Mouse (Mus musculus) stomach, postnatal 0 days (tissue): ENCODE data around the gene Rpn2. TPM values are rescaled to one million over a fixed set of nuclear protein-coding genes. Genes with fewer than 3 reads are reported as not detected.

Experiments used
- ATAC-seq: fragments of 200-750 bp; cut with Nextera tagmentation; 2 replicates; pipeline ENCODE4 v1.8.0; 2017; ENCODE audit not compliant: low FRiP score, low TSS enrichment
- DNase-seq: peaks from one replicate; pipeline ENCODE4 v3.0.0-alpha.2; 2016; ENCODE audit warnings: low spot score
- H3K27ac ChIP-seq: fragments of 300-500 bp; sonication (generic); replicated peaks from 2 replicates; pipeline ENCODE4 v1.5.1; 2014; ENCODE audit warnings: mild to moderate bottlenecking, control low read depth
- H3K27me3 ChIP-seq: fragments of 300-500 bp; sonication (generic); 2 replicates; pipeline ENCODE4 v1.6.1; 2014; ENCODE audit warnings: low read length; ENCODE audit not compliant: control insufficient read depth, insufficient read depth
- H3K36me3 ChIP-seq: fragments of 300-500 bp; sonication (generic); 2 replicates; pipeline ENCODE4 v1.6.1; 2014; ENCODE audit warnings: low read length, mixed read lengths; ENCODE audit not compliant: control insufficient read depth, insufficient read depth
- H3K4me1 ChIP-seq: fragments of 300-500 bp; sonication (generic); replicated peaks from 2 replicates; pipeline ENCODE4 v1.6.1; 2014; ENCODE audit warnings: antibody characterized with exemption; ENCODE audit not compliant: control insufficient read depth, insufficient read depth
- H3K4me2 ChIP-seq: fragments of 300-500 bp; sonication (generic); replicated peaks from 2 replicates; pipeline ENCODE4 v1.6.1; 2014; ENCODE audit warnings: low read depth, mild to moderate bottlenecking, control low read depth, moderate library complexity
- H3K4me3 ChIP-seq: fragments of 300-500 bp; sonication (generic); 2 replicates; pipeline ENCODE4 v1.5.1; 2014; ENCODE audit warnings: low read depth, low read length, control low read depth
- H3K9ac ChIP-seq: fragments of 300-500 bp; sonication (generic); 2 replicates; pipeline ENCODE4 v1.6.1; 2014; ENCODE audit warnings: mild to moderate bottlenecking, low read length, control low read depth, mixed read lengths
- H3K9me3 ChIP-seq: fragments of 300-500 bp; sonication (generic); 2 replicates; pipeline ENCODE4 v1.6.1; 2016; ENCODE audit warnings: low read length; ENCODE audit not compliant: control insufficient read depth
- CTCF ChIP-seq: IDR thresholded peaks from 2 replicates; pipeline ENCODE4 v1.5.1; 2016; ENCODE audit warnings: antibody characterized with exemption, low read depth, mild to moderate bottlenecking, moderate library complexity
- EP300 ChIP-seq: optimal IDR thresholded peaks from 2 replicates; pipeline ENCODE3; 2016; ENCODE audit warnings: antibody characterized with exemption
- WGBS: fragments of 180-500 bp; shearing (Covaris S2); extraction: QIAGEN DNeasy Blood & Tissue Kit; methylation state at CpG from one replicate; pipeline ENCODE4 v1.1.7; 2014; 5-methylcytosine and 5-hydroxymethylcytosine counted together
- polyA plus RNA-seq: library from polyadenylated mRNA; unstranded; fragments of >200 nt; fragmentation: Nextera tagmentation; extraction: Ambion mirVana; gene quantifications from 2 replicates; pipeline ENCODE4 v1.2.1, GENCODE M21; 2015

Rpn2 gene
- polyA plus RNA-seq, 1 experiment from 2014 or later, result 192 TPM

GRCm38 (mm10) chr2:157287542-157287941, 8.7 kb downstream of the Rpn2 start:
- no peak for ATAC-seq

GRCm38 (mm10) chr2:157288996-157289395, 10.2 kb downstream of the Rpn2 start:
- Histone ChIP-seq H3K4me3 (no peak overlapping the region), H3K36me3 (peaks cover 15% of the 10 kb centered on the region), H3K27ac (no peak overlapping the region), H3K27me3 (no peaks in the 10 kb centered on the region), H3K9me3 (no peaks in the 10 kb centered on the region), H3K4me2 (no peak overlapping the region), H3K4me1 (no peaks in the 10 kb centered on the region), H3K9ac (no peak overlapping the region)
- DNase-seq, result no peak
- 93% methylated on average over 5 of the region's 5 CpGs for WGBS
- ATAC-seq, result no peak
- no peak for TF ChIP-seq CTCF
- no peak for TF ChIP-seq EP300

More at GRCm38 (mm10) chr2:157287542-157287941, 8.7 kb downstream of the Rpn2 start:
- Histone ChIP-seq H3K9me3 (no peaks in the 10 kb centered on the region), H3K4me3 (no peak overlapping the region), H3K4me2 (no peak overlapping the region), H3K9ac (no peak overlapping the region), H3K36me3 (peaks cover 15% of the 10 kb centered on the region), H3K27ac (no peak overlapping the region), H3K27me3 (no peaks in the 10 kb centered on the region), H3K4me1 (no peaks in the 10 kb centered on the region)
- TF ChIP-seq CTCF, result peak; percentile 85
- no peak for TF ChIP-seq EP300
- 11% methylated on average over 3 of the region's 3 CpGs for WGBS
- peak; percentile 24 for DNase-seq

GRCm38 (mm10) chr2:157292093-157292492, 13.3 kb downstream of the Rpn2 start:
- H3K27me3 ChIP-seq, result no peaks in the 10 kb centered on the region
- no peak overlapping the region for H3K4me3 ChIP-seq
- H3K9me3 ChIP-seq, result no peaks in the 10 kb centered on the region
- no peak overlapping the region for H3K27ac ChIP-seq
- no peak overlapping the region for H3K9ac ChIP-seq
- DNase-seq (peak; percentile 80), ATAC-seq (peak; percentile 47; the same call in 1 of the 2 replicates)
- H3K4me1 ChIP-seq, result no peaks in the 10 kb centered on the region
- no peak overlapping the region for H3K4me2 ChIP-seq
- no peak for TF ChIP-seq EP300
- peak; percentile 91 for TF ChIP-seq CTCF
- H3K36me3 ChIP-seq, result peaks cover 19% of the 10 kb centered on the region
- 10% methylated on average over 2 of the region's 2 CpGs for WGBS

- Histone ChIP-seq H3K4me1 (no peaks in the 10 kb centered on the region), H3K9me3 (no peaks in the 10 kb centered on the region), H3K4me3 (no peak overlapping the region), H3K27me3 (no peaks in the 10 kb centered on the region), H3K27ac (no peak overlapping the region), H3K36me3 (peaks cover 35% of the 10 kb centered on the region), H3K4me2 (no peak overlapping the region), H3K9ac (no peak overlapping the region)
- ATAC-seq (no peak), DNase-seq (no peak)
- no peak for TF ChIP-seq EP300
- no peak for TF ChIP-seq CTCF
- WGBS, result 73% methylated on average over 7 of the region's 7 CpGs
Observed at GRCm38 (mm10) chr2:157296105-157296689, 17.4 kb downstream of the Rpn2 start.

GRCm38 (mm10) chr2:157300051-157300450, 21.2 kb downstream of the Rpn2 start:
- TF ChIP-seq CTCF, result no peak
- no peak for TF ChIP-seq EP300
- ATAC-seq, result 0 out of 2 replicates have a peak, but pooled peaks have one; percentile 21
- 80% methylated on average over 6 of the region's 6 CpGs for WGBS

GRCm38 (mm10) chr2:157303096-157303495, 24.3 kb downstream of the Rpn2 start:
- H3K9me3 ChIP-seq, result no peaks in the 10 kb centered on the region
- no peaks in the 10 kb centered on the region for H3K27me3 ChIP-seq
- no peak overlapping the region for H3K27ac ChIP-seq
- WGBS, result 79% methylated on average over 9 of the region's 9 CpGs
- DNase-seq, result no peak
- no peak for ATAC-seq
- no peaks in the 10 kb centered on the region for H3K4me1 ChIP-seq
- no peak overlapping the region for H3K9ac ChIP-seq
- no peak overlapping the region for H3K4me3 ChIP-seq
- H3K36me3 ChIP-seq, result peaks cover 40% of the 10 kb centered on the region
- H3K4me2 ChIP-seq, result no peak overlapping the region
- TF ChIP-seq EP300, result no peak
- no peak for TF ChIP-seq CTCF

More at GRCm38 (mm10) chr2:157300051-157300450, 21.2 kb downstream of the Rpn2 start:
- H3K36me3 ChIP-seq, result peaks cover 46% of the 10 kb centered on the region
- no peak overlapping the region for H3K27ac ChIP-seq
- no peaks in the 10 kb centered on the region for H3K9me3 ChIP-seq
- H3K9ac ChIP-seq, result no peak overlapping the region
- H3K27me3 ChIP-seq, result no peaks in the 10 kb centered on the region
- H3K4me2 ChIP-seq, result no peak overlapping the region
- no peak for DNase-seq
- H3K4me3 ChIP-seq, result no peak overlapping the region
- no peaks in the 10 kb centered on the region for H3K4me1 ChIP-seq
